Mouse (Mus musculus) macrophage (primary cell): ENCODE measurements around the gene Naa16. TPM values are rescaled to one million over a fixed set of nuclear protein-coding genes. Genes with fewer than 3 reads are reported as not detected.
"Not testable (repeated sequence)": the region's sequence is repeated elsewhere in the genome, so short reads cannot be mapped to it uniquely, and the experiment has no call there.

Source experiments
- H3K27ac ChIP-seq: fragments of 350-480 bp; formaldehyde crosslinking; 2 replicates; pipeline ENCODE4 v1.9.0; 2021
- H3K36me3 ChIP-seq: fragments of 350-480 bp; formaldehyde crosslinking; 2 replicates; pipeline ENCODE4 v1.9.0; 2021; ENCODE audit errors: inconsistent target
- H3K4me3 ChIP-seq: fragments of 350-480 bp; formaldehyde crosslinking; 2 replicates; pipeline ENCODE4 v1.9.0; 2021; ENCODE audit errors: inconsistent target
- H3K79me2 ChIP-seq: fragments of 350-480 bp; formaldehyde crosslinking; 2 replicates; pipeline ENCODE4 v1.9.0; 2021; ENCODE audit errors: inconsistent target
- WGBS: methylation state at CpG from one replicate; pipeline ENCODE4 v1.1.7; 2026; ENCODE audit warnings: inconsistent platforms; ENCODE audit not compliant: missing documents; 5-methylcytosine and 5-hydroxymethylcytosine counted together
- polyA plus RNA-seq: library from polyadenylated mRNA; stranded (reverse); fragments of 250-400 nt; gene quantifications from 3 replicates; pipeline ENCODE4 v1.2.4, GENCODE M21; 2018; ENCODE audit warnings: inconsistent platforms
- total RNA-seq, 78 experiments: library from RNA; depleted of rRNA; stranded (reverse); fragments of 250-400 nt; gene quantifications; 1 replicate in 9 of 78; 2 replicates in 24 of 78; 3 replicates in 43 of 78; 4 replicates in 2 of 78; pipeline ENCODE4 v1.2.4; 2018; ENCODE audit warnings: inconsistent platforms in 56 of 78

The Naa16 gene
- total RNA-seq (2018; cell fraction: chromatin; rRNA removed): 100 to 1,000 TPM in 2 of 26 experiments, 10 to 100 TPM in 24; 22.6 to 174 (median 68.7) TPM
- total RNA-seq (2018; cell fraction: cytosol; rRNA removed): 10 to 100 TPM in 16 of 26 experiments, 1 to 10 TPM in 10; 6.3 to 15.6 (median 10.2) TPM
- total RNA-seq (2018; cell fraction: nucleus; rRNA removed): 10 to 100 TPM; 11.6 to 77.6 (median 34.4) TPM
- polyA plus RNA-seq: 9.8 to 15.1 TPM (median 10.7 TPM) in 3 replicates

DNA sequence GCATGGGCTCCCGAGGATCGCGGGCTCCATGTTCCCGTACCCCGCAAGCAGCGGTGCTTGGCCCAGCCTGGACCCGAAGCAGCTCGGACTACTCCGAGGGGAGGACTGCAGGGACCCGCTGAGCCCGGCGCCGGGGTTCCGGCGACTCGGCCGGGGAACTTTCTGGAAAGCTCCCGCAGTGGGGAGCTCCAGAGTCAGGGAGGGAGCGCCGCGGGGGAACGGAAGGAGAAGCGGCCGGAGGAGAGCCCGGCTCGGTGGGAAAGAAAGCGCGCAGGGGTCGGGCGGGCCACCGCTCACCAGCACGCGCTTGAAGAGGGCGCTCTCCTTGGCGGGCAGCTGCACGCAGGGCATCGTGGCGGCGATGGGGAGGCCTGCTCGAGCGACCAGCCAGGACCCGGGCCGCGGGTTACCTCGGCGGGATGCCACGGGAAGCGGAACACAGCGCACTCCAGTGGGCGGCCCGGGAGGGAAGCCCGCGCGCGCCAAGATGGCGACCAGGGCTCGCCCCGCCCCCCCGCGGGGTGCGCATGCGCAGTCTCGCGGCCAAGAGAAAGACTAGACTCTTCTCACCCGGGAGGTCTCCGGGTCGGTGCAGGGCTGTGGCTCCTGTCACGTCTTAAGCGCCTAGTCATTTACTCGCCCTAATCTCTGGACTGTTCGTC, at the start of gene Naa16:
Gene Naa16 (minus strand): TSS at position 514 of the 662 bp plus-strand sequence.
- Histone ChIP-seq H3K27ac (peak within 1 kb of the TSS; percentile 61), H3K4me3 (peak within 1 kb of the TSS; percentile 72), H3K79me2 (peaks cover 46% of the 10 kb centered on the region), H3K36me3 (no peaks in the 10 kb centered on the region)
- WGBS: under 1% methylated on average over 64 of the region's 71 CpGs

- Histone ChIP-seq H3K4me3 (no peak overlapping the region), H3K27ac (no peak overlapping the region), H3K79me2 (no peaks in the 10 kb centered on the region; the same call in 1 of the 2 replicates), H3K36me3 (no peaks in the 10 kb centered on the region)
- WGBS: 100% methylated on average over 1 of the region's 1 CpGs
These were observed 43.5 kb upstream of the Naa16 start for GRCm38 (mm10) chr14:79434068-79434467.

DNA sequence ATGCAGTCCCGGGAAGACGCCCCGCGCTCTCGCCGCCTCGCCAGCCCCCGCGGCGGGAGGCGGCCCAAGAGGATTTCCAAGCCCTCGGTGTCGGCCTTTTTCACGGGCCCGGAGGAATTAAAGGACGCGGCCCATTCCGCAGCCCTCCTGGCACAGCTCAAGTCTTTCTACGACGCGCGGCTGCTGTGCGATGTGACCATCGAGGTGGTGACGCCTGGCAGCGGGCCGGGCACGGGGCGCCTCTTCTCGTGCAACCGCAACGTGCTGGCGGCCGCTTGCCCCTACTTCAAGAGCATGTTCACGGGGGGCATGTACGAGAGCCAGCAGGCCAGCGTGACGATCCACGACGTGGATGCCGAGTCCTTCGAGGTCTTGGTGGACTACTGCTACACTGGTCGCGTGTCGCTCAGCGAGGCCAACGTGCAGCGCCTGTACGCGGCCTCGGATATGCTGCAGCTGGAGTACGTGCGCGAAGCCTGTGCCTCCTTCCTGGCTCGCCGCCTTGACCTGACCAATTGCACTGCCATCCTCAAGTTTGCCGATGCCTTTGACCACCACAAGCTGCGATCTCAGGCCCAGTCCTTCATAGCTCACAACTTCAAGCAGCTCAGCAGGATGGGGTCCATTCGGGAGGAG, 36.3 kb upstream of the Naa16 start:
- H3K27ac ChIP-seq, H3K36me3 ChIP-seq, H3K4me3 ChIP-seq: not testable (repeated sequence)
- no CpG with 5 or more reads among the region's 59 CpGs for WGBS
- peaks cover 13% of the 10 kb centered on the region; the same call in 1 of the 2 replicates for H3K79me2 ChIP-seq

- peaks cover 13% of the 10 kb centered on the region; the same call in 1 of the 2 replicates for H3K79me2 ChIP-seq
- WGBS: 1% methylated on average over 37 of the region's 44 CpGs
- no peak within 1 kb of the TSS for H3K27ac ChIP-seq
- no peak within 1 kb of the TSS for H3K4me3 ChIP-seq
- no peaks in the 10 kb centered on the region for H3K36me3 ChIP-seq
These were observed 35.6 kb upstream of the Naa16 start, which contains the start of gene Kbtbd7 for GRCm38 (mm10) chr14:79425979-79426729. TSS of gene Kbtbd7 (plus strand) at chr14:79426511.

DNA sequence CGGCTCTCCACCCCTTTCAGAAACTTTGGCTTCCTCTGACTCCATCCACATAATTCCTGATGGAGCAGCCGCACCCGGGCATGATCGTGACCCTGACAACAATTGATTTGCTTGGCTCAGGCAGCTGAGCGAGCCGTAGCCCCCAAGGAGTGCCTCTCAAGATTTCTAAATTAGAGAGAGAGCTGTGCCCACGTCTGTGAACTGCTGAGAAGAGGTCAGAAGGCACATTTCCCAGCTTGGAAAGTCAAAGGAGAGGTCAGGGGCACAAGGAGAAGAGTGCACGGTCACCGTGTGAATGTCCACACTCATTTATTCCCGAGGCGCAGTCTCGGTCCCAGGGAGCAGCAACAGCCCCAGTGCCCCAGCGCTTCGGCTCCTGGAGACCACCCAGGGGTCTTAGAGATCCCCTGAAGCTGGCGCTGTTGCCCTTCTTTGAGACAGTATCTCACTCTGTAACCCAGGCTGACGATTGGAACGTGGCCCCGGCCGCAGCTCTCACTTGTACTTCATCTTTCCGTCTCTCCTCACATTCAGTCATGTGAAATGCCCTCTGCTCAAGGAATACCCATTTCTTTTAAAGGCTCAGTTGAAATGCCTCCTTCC, 29.6 kb upstream of the Naa16 start:
- Histone ChIP-seq H3K79me2 (no peaks in the 10 kb centered on the region), H3K27ac (no peak overlapping the region), H3K36me3 (peaks cover 8% of the 10 kb centered on the region; the same call in 1 of the 2 replicates), H3K4me3 (no peak overlapping the region)
- WGBS: 96% methylated on average over 20 of the region's 20 CpGs

DNA sequence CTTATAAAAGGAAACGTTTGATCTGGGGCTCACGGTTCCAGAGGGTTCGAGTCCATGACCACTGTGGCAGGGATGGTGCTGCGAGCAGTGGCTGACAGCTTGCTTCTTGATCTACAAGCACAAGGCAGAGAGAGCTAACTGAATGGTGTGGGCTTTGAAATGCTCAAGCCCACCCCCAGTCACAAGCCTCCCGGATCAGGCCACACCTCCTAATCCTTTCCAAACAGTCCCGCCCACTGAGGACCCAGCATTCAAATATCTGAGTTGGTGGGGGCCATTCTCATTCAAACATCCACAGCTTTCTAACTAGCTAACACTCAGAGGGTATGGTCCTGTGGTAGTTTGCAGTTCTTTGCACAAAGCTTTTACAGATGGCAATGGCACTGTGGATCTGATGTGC, 22.5 kb upstream of the Naa16 start:
- H3K27ac ChIP-seq: no peak overlapping the region
- H3K79me2 ChIP-seq: no peaks in the 10 kb centered on the region
- peaks cover 22% of the 10 kb centered on the region; the same call in 1 of the 2 replicates for H3K36me3 ChIP-seq
- 88% methylated on average over 6 of the region's 6 CpGs for WGBS
- no peak overlapping the region for H3K4me3 ChIP-seq

DNA sequence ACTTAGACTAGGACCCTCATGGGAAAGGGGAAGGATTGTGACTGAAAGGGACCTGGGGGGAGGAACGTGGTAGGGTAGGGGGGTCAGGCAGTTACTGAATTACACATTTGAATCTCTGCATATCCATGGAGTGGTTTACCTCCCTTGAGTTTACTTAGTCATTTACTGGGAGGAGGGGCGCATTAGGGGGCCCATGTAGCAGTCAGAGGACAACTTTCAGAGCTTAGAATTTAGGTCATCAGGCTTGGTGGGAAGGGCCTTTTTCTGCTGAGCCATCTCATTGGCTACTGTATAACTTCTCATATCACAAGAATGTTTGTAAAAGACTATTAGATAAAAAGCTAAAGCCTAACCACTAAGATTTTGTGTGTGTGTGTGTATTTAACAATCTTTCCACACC, 20.1 kb upstream of the Naa16 start:
- H3K79me2 ChIP-seq: no peaks in the 10 kb centered on the region
- peaks cover 24% of the 10 kb centered on the region; the same call in 1 of the 2 replicates for H3K36me3 ChIP-seq
- H3K4me3 ChIP-seq: no peak overlapping the region
- 86% methylated on average over 2 of the region's 2 CpGs for WGBS
- no peak overlapping the region for H3K27ac ChIP-seq

- Histone ChIP-seq H3K4me3 (no peak overlapping the region), H3K36me3 (peaks cover 24% of the 10 kb centered on the region; the same call in 1 of the 2 replicates), H3K79me2 (no peaks in the 10 kb centered on the region), H3K27ac (no peak overlapping the region)
- 91% methylated on average over 6 of the region's 6 CpGs for WGBS
These were observed 18.8 kb upstream of the Naa16 start for GRCm38 (mm10) chr14:79409278-79409830.

DNA sequence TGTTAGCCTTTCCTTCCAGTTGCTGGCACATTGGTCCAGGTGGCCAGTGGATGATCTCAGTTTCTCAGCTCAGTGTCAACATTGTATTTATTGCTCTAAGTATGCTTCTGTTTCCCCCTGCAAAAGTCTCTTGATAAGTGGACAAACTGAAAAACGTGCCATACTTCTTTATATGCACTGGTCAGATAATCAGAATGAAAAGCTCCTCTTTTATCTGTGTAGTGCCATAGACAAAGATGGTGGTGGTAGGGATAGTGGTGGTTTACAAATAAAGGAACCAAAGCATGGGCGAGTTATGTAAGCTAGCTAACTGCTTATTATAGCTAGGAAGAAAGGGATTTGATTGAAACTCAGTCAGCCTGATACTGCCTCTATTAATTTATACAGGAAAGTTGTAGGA, 17.1 kb upstream of the Naa16 start:
- 79% methylated on average over 2 of the region's 2 CpGs for WGBS
- Histone ChIP-seq H3K79me2 (no peaks in the 10 kb centered on the region), H3K4me3 (no peak overlapping the region), H3K27ac (no peak overlapping the region), H3K36me3 (peaks cover 15% of the 10 kb centered on the region)

- H3K36me3 ChIP-seq: peaks cover 14% of the 10 kb centered on the region; the same call in 1 of the 2 replicates
- peak within 1 kb of the TSS; percentile 60 for H3K4me3 ChIP-seq
- 17% methylated on average over 22 of the region's 23 CpGs for WGBS
- H3K79me2 ChIP-seq: peaks cover 9% of the 10 kb centered on the region; the same call in 1 of the 2 replicates
- peak within 1 kb of the TSS; percentile 79 for H3K27ac ChIP-seq
These were observed 6.9 kb upstream of the Naa16 start, which contains the start of gene Mtrf1 for GRCm38 (mm10) chr14:79397321-79398122. TSS of gene Mtrf1 (plus strand) at chr14:79397772.

DNA sequence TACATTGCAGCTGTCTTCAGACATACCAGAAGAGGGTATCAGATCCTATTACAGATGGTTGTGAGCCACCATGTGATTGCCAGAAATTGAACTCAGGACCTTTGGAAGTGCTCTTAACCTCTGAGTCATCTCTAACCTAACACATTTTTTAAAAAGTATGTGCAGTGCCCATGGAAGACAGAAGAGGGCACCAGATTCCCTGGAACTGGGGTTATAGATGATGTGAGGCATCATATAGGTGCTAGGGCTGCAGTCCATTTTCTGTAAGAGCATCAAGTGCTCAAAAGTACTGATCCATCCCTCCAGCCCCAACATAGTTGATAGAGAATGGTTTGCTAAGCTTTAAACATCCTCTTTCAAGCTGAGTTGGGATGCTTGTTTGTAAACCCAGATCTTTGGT, 4.0 kb upstream of the Naa16 start:
- Histone ChIP-seq H3K27ac (no peak overlapping the region), H3K79me2 (peaks cover 13% of the 10 kb centered on the region), H3K36me3 (no peaks in the 10 kb centered on the region), H3K4me3 (no peak overlapping the region)

GRCm38 (mm10) chr14:79393289-79393688, 2.7 kb upstream of the Naa16 start:
- Histone ChIP-seq H3K79me2 (peaks cover 20% of the 10 kb centered on the region), H3K4me3 (no peak overlapping the region), H3K36me3 (no peaks in the 10 kb centered on the region), H3K27ac (no peak overlapping the region)
- 0% methylated on average over 1 of the region's 1 CpGs for WGBS
